In the genomic region with DNA sequence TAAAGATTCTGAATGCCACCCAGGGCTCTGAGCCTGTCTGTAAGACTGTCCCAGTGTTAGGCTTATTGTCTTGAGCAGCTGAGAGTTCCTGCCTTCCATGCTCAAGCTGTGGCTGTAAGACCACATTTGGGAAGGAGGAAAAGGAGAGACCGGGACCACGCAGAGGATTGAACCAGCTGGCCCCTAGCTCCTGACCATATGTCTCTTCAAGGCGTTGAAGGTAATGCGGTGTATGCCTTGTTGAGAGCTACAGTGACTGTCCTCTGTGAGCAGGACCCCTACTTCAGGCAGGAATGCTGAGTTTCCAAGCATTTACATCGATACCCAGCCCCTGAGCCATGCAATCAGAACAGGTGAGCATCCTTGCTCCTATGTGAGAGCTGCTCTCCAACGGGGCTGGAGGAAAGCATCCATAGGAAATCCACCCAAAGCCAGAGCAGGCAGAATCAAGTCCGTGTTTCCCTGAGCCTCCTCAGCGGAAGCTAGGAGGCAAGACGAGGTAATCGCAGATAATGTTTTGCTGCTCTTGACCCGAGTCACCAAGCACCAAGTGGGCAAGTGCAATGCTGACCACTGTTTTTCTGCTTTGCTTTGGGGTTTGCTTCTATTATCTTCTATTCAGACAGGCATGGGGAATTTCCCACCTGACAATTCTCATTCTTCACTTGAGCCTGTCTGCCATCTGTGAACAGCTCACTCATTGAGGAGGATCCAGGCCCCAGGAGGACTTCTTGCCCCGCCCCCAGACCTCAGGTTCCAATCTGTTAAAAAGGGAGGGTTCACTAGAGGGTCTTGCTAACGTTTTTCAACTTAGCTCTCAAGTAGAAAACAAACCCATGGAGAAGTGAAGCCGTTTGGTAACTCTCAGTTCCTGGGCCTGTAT, we compare ENCODE assay signal across 8 mouse cellular contexts. TPM values are rescaled to one million over a fixed set of nuclear protein-coding genes. Genes with fewer than 3 reads are reported as not detected.
DNase-seq lines count a peak whose midpoint lies in the region; ATAC-seq lines count a peak whose summit lies in the region.
"Had no signal": no experiment of that assay in that cellular context is flagged by ENCODE, and none has a peak within 500 bp of the region (broad histone marks: within the 10 kb centered on the region; RNA-seq: fewer than 3 reads in every experiment).

No protein-coding gene starts in this region.

- peaks cover 31% of the 10 kb centered on the region for H3K36me3 ChIP-seq in embryonic facial prominence, embryonic 10.5 days (replicated peaks)
- no peaks in the 10 kb centered on the region for H3K36me3 ChIP-seq in intestine, embryonic 16.5 days (ENCODE audit: control insufficient read depth, insufficient read depth, low read length)
- H3K36me3 ChIP-seq: liver, embryonic 15.5 days had no signal

- H3K4me3 ChIP-seq in embryonic facial prominence, embryonic 10.5 days, result peak overlapping the region; percentile 93
- no peak overlapping the region for H3K4me3 ChIP-seq in intestine, embryonic 16.5 days (ENCODE audit: low read length)
- H3K4me3 ChIP-seq: liver, embryonic 15.5 days had no signal

- no peak overlapping the region for H3K9ac ChIP-seq in intestine, embryonic 16.5 days (ENCODE audit: low read depth, low read length)
- H3K9ac ChIP-seq: liver, embryonic 15.5 days had no signal

- H3K27ac ChIP-seq in embryonic facial prominence, embryonic 10.5 days (replicated peaks), result peak overlapping the region; percentile 99
- H3K27ac ChIP-seq in intestine, embryonic 16.5 days (ENCODE audit: low read length), result no peak overlapping the region
- H3K27ac ChIP-seq: liver, embryonic 15.5 days had no signal

- H3K9me3 ChIP-seq in embryonic facial prominence, embryonic 10.5 days, result no peaks in the 10 kb centered on the region
- H3K9me3 ChIP-seq in intestine, embryonic 16.5 days (ENCODE audit: control insufficient read depth, low read length), result no peaks in the 10 kb centered on the region
- H3K9me3 ChIP-seq: liver, embryonic 15.5 days had no signal

- DNase-seq in retina, embryonic 14.5 days (ENCODE audit: low spot score), result peak; percentile 83
- DNase-seq in retina, postnatal 1 day, result no peak
- peak; percentile 52 for DNase-seq in embryonic facial prominence, embryonic 10.5 days (ENCODE audit: low spot score)
- no peak for DNase-seq in ovary, postnatal 14 days (ENCODE audit: low spot score)
- DNase-seq in testis, postnatal 10 days (ENCODE audit: low spot score), result no peak

- ATAC-seq in intestine, embryonic 16.5 days, result no peak
- no peak for ATAC-seq in megakaryocyte, adult 5-6 weeks (ENCODE audit: poor library complexity, severe bottlenecking)

- H3K4me1 ChIP-seq in embryonic facial prominence, embryonic 10.5 days, result peaks cover 72% of the 10 kb centered on the region
- peaks cover 15% of the 10 kb centered on the region for H3K4me1 ChIP-seq in intestine, embryonic 16.5 days (ENCODE audit: control insufficient read depth, insufficient read depth, low read length)

- H3K4me2 ChIP-seq in intestine, embryonic 16.5 days (ENCODE audit: low read depth, low read length), result peak overlapping the region; percentile 26; the same call in 1 of the 2 replicates
- H3K4me2 ChIP-seq: liver, embryonic 15.5 days had no signal

- 44% methylated on average over 14 of the region's 14 CpGs for WGBS in embryonic facial prominence, embryonic 10.5 days
- 46% methylated on average over 14 of the region's 14 CpGs for WGBS in intestine, embryonic 16.5 days

- no peaks in the 10 kb centered on the region for H3K27me3 ChIP-seq in embryonic facial prominence, embryonic 10.5 days (replicated peaks; ENCODE audit: low read depth, poor library complexity, severe bottlenecking)
- peaks cover 7% of the 10 kb centered on the region; the same call in 1 of the 2 replicates for H3K27me3 ChIP-seq in intestine, embryonic 16.5 days (replicated peaks; ENCODE audit: control insufficient read depth, insufficient read depth, low read length)

RNA-seq across cellular contexts. Expression of gene Nuak1, which starts 3.0 kb away (rescaled TPM):
- polyA plus RNA-seq in embryonic facial prominence, embryonic 10.5 days (2016; fragmentation: Nextera tagmentation; extraction: Ambion mirVana), result 2.4 and 2.7 TPM in 2 replicates
- polyA plus RNA-seq in intestine, embryonic 16.5 days (2015; fragmentation: Nextera tagmentation; extraction: Ambion mirVana), result 0.59 and 0.66 TPM in 2 replicates
- total RNA-seq in megakaryocyte, adult 5-6 weeks (2015), result 0.05 and 0.29 TPM in 2 replicates
- total RNA-seq in megakaryocyte, adult 5-6 weeks (2017), result 0.11 and 0.37 TPM in 2 replicates

Comparison
In these comparisons a context has a peak if more than half of its experiments do, and no peak if none do; other contexts are left out.
1. DNase-seq: peak in retina, embryonic 14.5 days (single experiment) and embryonic facial prominence, embryonic 10.5 days (single experiment); none in retina, postnatal 1 day (single experiment), ovary, postnatal 14 days (single experiment) and testis, postnatal 10 days (single experiment).